Mouse (Mus musculus) embryonic facial prominence, embryonic 14.5 days (tissue): ENCODE measurements around the gene Cpd. TPM values are rescaled to one million over a fixed set of nuclear protein-coding genes. Genes with fewer than 3 reads are reported as not detected.

ENCODE experiments used
- ATAC-seq: fragments of 200-750 bp; cut with Nextera tagmentation; 2 replicates; pipeline ENCODE4 v1.8.0; 2017; ENCODE audit warnings: low read depth, moderate number of reproducible peaks, moderate TSS enrichment
- DNase-seq: peaks from one replicate; pipeline ENCODE4 v3.0.0-alpha.2; 2015; ENCODE audit warnings: low spot score
- H3K27ac ChIP-seq: fragments of 300-500 bp; sonication (generic); replicated peaks from 2 replicates; pipeline ENCODE4 v1.5.1; 2014; ENCODE audit warnings: low read depth, mild to moderate bottlenecking, low read length, moderate library complexity
- H3K27me3 ChIP-seq: fragments of 300-500 bp; sonication (generic); replicated peaks from 2 replicates; pipeline ENCODE4 v1.6.1; 2014; ENCODE audit warnings: low read length; ENCODE audit not compliant: control insufficient read depth, insufficient read depth
- H3K36me3 ChIP-seq: fragments of 300-500 bp; sonication (generic); 2 replicates; pipeline ENCODE4 v1.6.1; 2014; ENCODE audit warnings: low read length, mixed read lengths; ENCODE audit not compliant: control insufficient read depth, insufficient read depth
- H3K4me1 ChIP-seq: fragments of 300-500 bp; sonication (generic); 2 replicates; pipeline ENCODE4 v1.6.1; 2014; ENCODE audit warnings: antibody characterized with exemption, low read length; ENCODE audit not compliant: control insufficient read depth, insufficient read depth
- H3K4me2 ChIP-seq: fragments of 300-500 bp; sonication (generic); 2 replicates; pipeline ENCODE4 v1.6.1; 2014; ENCODE audit warnings: low read depth, mild to moderate bottlenecking, low read length, moderate library complexity, mixed read lengths
- H3K4me3 ChIP-seq: fragments of 300-500 bp; sonication (generic); 2 replicates; pipeline ENCODE4 v1.5.1; 2014; ENCODE audit warnings: low read depth, mild to moderate bottlenecking, low read length
- H3K9ac ChIP-seq: fragments of 300-500 bp; sonication (generic); 2 replicates; pipeline ENCODE4 v1.6.1; 2014; ENCODE audit warnings: low read depth, mild to moderate bottlenecking, low read length, moderate library complexity, mixed read lengths
- H3K9me3 ChIP-seq: fragments of 300-500 bp; sonication (generic); 2 replicates; pipeline ENCODE4 v1.6.1; 2016; ENCODE audit warnings: low read length; ENCODE audit not compliant: control insufficient read depth
- WGBS: fragments of 180-500 bp; shearing (Covaris S2); extraction: QIAGEN DNeasy Blood & Tissue Kit; methylation state at CpG from one replicate; pipeline ENCODE4 v1.1.7; 2014; 5-methylcytosine and 5-hydroxymethylcytosine counted together
- polyA plus RNA-seq: library from polyadenylated mRNA; unstranded; fragments of >200 nt; fragmentation: Nextera tagmentation; extraction: Ambion mirVana; gene quantifications from 2 replicates; pipeline ENCODE4 v1.2.1, GENCODE M21; 2014

Gene Cpd
- polyA plus RNA-seq, 1 experiment from 2014 or later = 23.2 TPM

GRCm38 (mm10) chr11:76745921-76746320 lies 100.9 kb downstream of the Cpd start:
- Histone ChIP-seq H3K4me1 (no peaks in the 10 kb centered on the region), H3K4me2 (no peak overlapping the region), H3K4me3 (no peak overlapping the region), H3K9ac (no peak overlapping the region), H3K27me3 (no peaks in the 10 kb centered on the region), H3K27ac (no peak overlapping the region), H3K9me3 (no peaks in the 10 kb centered on the region), H3K36me3 (peaks cover 82% of the 10 kb centered on the region)
- WGBS = 100% methylated on average over 1 of the region's 1 CpGs
- DNase-seq (no peak), ATAC-seq (no peak)

- no peaks in the 10 kb centered on the region for H3K27me3 ChIP-seq
- no peak overlapping the region for H3K4me2 ChIP-seq
- no peaks in the 10 kb centered on the region for H3K9me3 ChIP-seq
- H3K9ac ChIP-seq = no peak overlapping the region
- ATAC-seq (no peak), DNase-seq (peak; percentile 43)
- H3K36me3 ChIP-seq = peaks cover 72% of the 10 kb centered on the region
- WGBS = 73% methylated on average over 7 of the region's 7 CpGs
- no peaks in the 10 kb centered on the region for H3K4me1 ChIP-seq
- no peak overlapping the region for H3K4me3 ChIP-seq
- no peak overlapping the region for H3K27ac ChIP-seq
Observed at GRCm38 (mm10) chr11:76744550-76744949, 102.3 kb downstream of the Cpd start.

- Histone ChIP-seq H3K27ac (no peak overlapping the region), H3K4me2 (no peak overlapping the region), H3K4me1 (no peaks in the 10 kb centered on the region), H3K9me3 (no peaks in the 10 kb centered on the region), H3K36me3 (peaks cover 54% of the 10 kb centered on the region), H3K4me3 (no peak overlapping the region), H3K9ac (no peak overlapping the region), H3K27me3 (no peaks in the 10 kb centered on the region)
- ATAC-seq (no peak), DNase-seq (no peak)
- WGBS = 95% methylated on average over 7 of the region's 7 CpGs
Observed at GRCm38 (mm10) chr11:76742511-76742910, 104.3 kb downstream of the Cpd start.

- Histone ChIP-seq H3K4me3 (no peak overlapping the region), H3K9ac (no peak overlapping the region), H3K9me3 (no peaks in the 10 kb centered on the region), H3K4me1 (no peaks in the 10 kb centered on the region), H3K36me3 (peaks cover 54% of the 10 kb centered on the region), H3K4me2 (no peak overlapping the region), H3K27me3 (no peaks in the 10 kb centered on the region), H3K27ac (no peak overlapping the region)
- ATAC-seq = no peak
- 78% methylated on average over 6 of the region's 6 CpGs for WGBS
- DNase-seq = peak; percentile 9
Observed at GRCm38 (mm10) chr11:76739125-76739524, 107.7 kb downstream of the Cpd start.

GRCm38 (mm10) chr11:76735753-76736324 lies 111.0 kb downstream of the Cpd start:
- H3K9me3 ChIP-seq = no peaks in the 10 kb centered on the region
- no peak overlapping the region for H3K4me3 ChIP-seq
- no peaks in the 10 kb centered on the region for H3K27me3 ChIP-seq
- no peak overlapping the region for H3K27ac ChIP-seq
- H3K4me1 ChIP-seq = no peaks in the 10 kb centered on the region
- DNase-seq (no peak), ATAC-seq (no peak)
- H3K36me3 ChIP-seq = peaks cover 61% of the 10 kb centered on the region
- H3K4me2 ChIP-seq = no peak overlapping the region
- no peak overlapping the region for H3K9ac ChIP-seq
- 77% methylated on average over 4 of the region's 4 CpGs for WGBS

GRCm38 (mm10) chr11:76734560-76734959 lies 112.3 kb downstream of the Cpd start:
- H3K9ac ChIP-seq = no peak overlapping the region
- 86% methylated on average over 3 of the region's 3 CpGs for WGBS
- no peaks in the 10 kb centered on the region for H3K27me3 ChIP-seq
- H3K4me3 ChIP-seq = no peak overlapping the region
- ATAC-seq (no peak), DNase-seq (no peak)
- no peak overlapping the region for H3K27ac ChIP-seq
- H3K36me3 ChIP-seq = peaks cover 70% of the 10 kb centered on the region
- H3K4me2 ChIP-seq = no peak overlapping the region
- H3K4me1 ChIP-seq = no peaks in the 10 kb centered on the region
- no peaks in the 10 kb centered on the region for H3K9me3 ChIP-seq

- Histone ChIP-seq H3K36me3 (peaks cover 83% of the 10 kb centered on the region), H3K4me1 (no peaks in the 10 kb centered on the region), H3K27me3 (no peaks in the 10 kb centered on the region), H3K4me3 (no peak overlapping the region), H3K9me3 (no peaks in the 10 kb centered on the region), H3K4me2 (no peak overlapping the region), H3K9ac (no peak overlapping the region), H3K27ac (no peak overlapping the region)
- DNase-seq (no peak), ATAC-seq (no peak)
- 74% methylated on average over 3 of the region's 3 CpGs for WGBS
Observed at GRCm38 (mm10) chr11:76730650-76731049, 116.2 kb downstream of the Cpd start.

Other genes with a start within 250 kb of the Cpd start
- gene Abr, start 224.7 kb downstream of the Cpd start, polyA plus RNA-seq = 35.3 and 41.4 TPM in 2 replicates
- 0.14 TPM in 1 of 2 replicates, not detected in the other for gene Bhlha9, start 174.5 kb downstream of the Cpd start, polyA plus RNA-seq
- gene Trarg1, start 167.2 kb downstream of the Cpd start, polyA plus RNA-seq = 2.5 and 3.9 TPM in 2 replicates
- 36.1 and 39.6 TPM in 2 replicates for gene Gosr1, start 83.4 kb downstream of the Cpd start, polyA plus RNA-seq
- 0.62 and 1.5 TPM in 2 replicates for gene Tmigd1, start 55.1 kb upstream of the Cpd start, polyA plus RNA-seq
- gene Blmh, start 77.8 kb upstream of the Cpd start, polyA plus RNA-seq = 127 and 137 TPM in 2 replicates
- gene Slc6a4, start 151.6 kb upstream of the Cpd start, polyA plus RNA-seq = 0.73 and 2.2 TPM in 2 replicates
- gene Nsrp1, start 231.4 kb upstream of the Cpd start, polyA plus RNA-seq = 59.0 and 63.6 TPM in 2 replicates